Mouse (Mus musculus): ENCODE results near the gene Ngfr. TPM values are rescaled to one million over a fixed set of nuclear protein-coding genes. Genes with fewer than 3 reads are reported as not detected.
"Not testable (repeated sequence)": the region's sequence is repeated elsewhere in the genome, so short reads cannot be mapped to it uniquely, and the experiment has no call there.

Gene Ngfr
- total and polyA plus RNA-seq, 2 experiments from 2014 or later = 31.0 to 53.2 TPM

GRCm38 (mm10) chr11:95611283-95611682, 23.7 kb upstream of the Ngfr start:
- 15% methylated on average over 4 of the region's 4 CpGs for WGBS
- no peak overlapping the region for H3K27ac ChIP-seq

DNA sequence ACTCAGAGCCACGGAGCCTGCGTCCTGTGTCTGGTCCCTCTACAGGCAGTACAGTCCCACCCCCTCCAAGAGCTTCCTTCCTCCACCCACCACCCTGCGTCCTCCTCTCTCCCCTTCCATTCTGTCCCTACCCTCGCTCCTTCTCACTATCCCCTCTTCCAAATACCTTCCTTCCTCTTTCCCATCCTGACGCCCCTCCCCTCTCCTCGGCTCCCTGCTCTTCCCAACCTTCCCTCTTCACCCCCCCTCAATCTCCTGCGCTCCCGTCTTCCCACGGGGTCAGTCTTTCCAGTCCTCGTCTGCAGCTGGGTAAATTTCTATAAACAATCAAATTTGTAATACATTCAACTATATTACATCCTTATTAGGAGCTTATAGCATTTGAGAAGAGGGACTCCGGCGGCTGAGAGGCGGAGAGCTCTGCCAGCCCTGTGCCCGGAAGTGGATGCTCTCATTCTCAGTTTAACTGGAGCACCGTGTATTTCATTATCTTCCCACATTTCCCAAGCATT, 22.9 kb upstream of the Ngfr start:
- peak overlapping the region; percentile 51 for H3K4me2 ChIP-seq (ENCODE audit: low read depth, low read length)
- H3K4me1 ChIP-seq (ENCODE audit: insufficient read depth, low read length) = peaks cover 4% of the 10 kb centered on the region; the same call in 1 of the 2 replicates
- TF ChIP-seq CTCF (IDR thresholded peaks at IDR 0.05; ENCODE audit: low read depth) = no peak
- ATAC-seq = peak; percentile 38; the same call in 1 of the 2 replicates
- 0 out of 2 replicates have a peak overlapping the region, but pooled peaks have one; percentile 17 for H3K9ac ChIP-seq (replicated peaks; ENCODE audit: low read length)
- H3K9me3 ChIP-seq (ENCODE audit: low read length) = no peaks in the 10 kb centered on the region
- no peak for DNase-seq (ENCODE audit: low spot score)
- H3K27ac ChIP-seq = peak overlapping the region; percentile 6; the same call in 1 of the 2 replicates
- H3K36me3 ChIP-seq (ENCODE audit: insufficient read depth, low read length) = no peaks in the 10 kb centered on the region
- H3K27me3 ChIP-seq (ENCODE audit: insufficient read depth, low read length) = no peaks in the 10 kb centered on the region
- H3K4me3 ChIP-seq (ENCODE audit: low read length) = peak overlapping the region; percentile 15; the same call in 1 of the 2 replicates
- 17% methylated on average over 14 of the region's 15 CpGs for WGBS

More at GRCm38 (mm10) chr11:95611283-95611682, 23.7 kb upstream of the Ngfr start:
- Histone ChIP-seq H3K4me2 (ENCODE audit: low read depth, low read length) (no peak overlapping the region), H3K36me3 (ENCODE audit: insufficient read depth, low read length) (no peaks in the 10 kb centered on the region), H3K4me1 (ENCODE audit: insufficient read depth, low read length) (peaks cover 4% of the 10 kb centered on the region; the same call in 1 of the 2 replicates), H3K4me3 (ENCODE audit: low read length) (no peak overlapping the region), H3K27me3 (ENCODE audit: insufficient read depth, low read length) (no peaks in the 10 kb centered on the region), H3K9ac (replicated peaks; ENCODE audit: low read length) (no peak overlapping the region), H3K9me3 (ENCODE audit: low read length) (no peaks in the 10 kb centered on the region)
- TF ChIP-seq CTCF (IDR thresholded peaks at IDR 0.05; ENCODE audit: low read depth) = no peak
- DNase-seq (ENCODE audit: low spot score) (no peak), ATAC-seq (no peak)

GRCm38 (mm10) chr11:95609924-95610323, 22.4 kb upstream of the Ngfr start:
- no peak overlapping the region for H3K9ac ChIP-seq (replicated peaks; ENCODE audit: low read length)
- ATAC-seq = 0 out of 2 replicates have a peak, but pooled peaks have one; percentile 10

DNA sequence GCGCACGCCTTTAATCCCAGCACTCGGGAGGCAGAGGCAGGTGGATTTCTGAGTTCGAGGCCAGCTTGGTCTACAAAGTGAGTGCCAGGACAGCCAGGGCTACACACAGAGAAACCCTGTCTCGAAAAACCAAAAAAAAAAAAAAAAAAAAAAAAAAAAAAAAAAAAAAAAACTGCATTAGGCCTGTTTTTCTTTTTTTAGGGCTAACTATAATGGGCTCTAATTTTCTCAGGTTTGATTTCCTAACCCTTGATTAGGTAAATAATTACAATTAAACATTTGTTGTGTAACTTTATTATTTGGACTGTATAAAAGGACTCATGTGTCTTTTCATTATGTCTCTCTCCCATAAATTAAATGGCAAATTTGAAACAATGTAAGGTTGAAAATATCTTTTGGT, 19.8 kb upstream of the Ngfr start:
- H3K4me2 ChIP-seq (ENCODE audit: low read depth, low read length); H3K9ac ChIP-seq (replicated peaks; ENCODE audit: low read length); H3K36me3 ChIP-seq (ENCODE audit: insufficient read depth, low read length); ATAC-seq; H3K27ac ChIP-seq; DNase-seq (ENCODE audit: low spot score); H3K27me3 ChIP-seq (ENCODE audit: insufficient read depth, low read length); H3K4me1 ChIP-seq (ENCODE audit: insufficient read depth, low read length); H3K4me3 ChIP-seq (ENCODE audit: low read length); H3K9me3 ChIP-seq (ENCODE audit: low read length): not testable (repeated sequence)
- 89% methylated on average over 4 of the region's 5 CpGs for WGBS

More at GRCm38 (mm10) chr11:95609924-95610323, 22.4 kb upstream of the Ngfr start:
- Histone ChIP-seq H3K27ac (peak overlapping the region; percentile 6; the same call in 1 of the 2 replicates), H3K4me3 (ENCODE audit: low read length) (no peak overlapping the region), H3K4me1 (ENCODE audit: insufficient read depth, low read length) (peaks cover 4% of the 10 kb centered on the region; the same call in 1 of the 2 replicates), H3K27me3 (ENCODE audit: insufficient read depth, low read length) (no peaks in the 10 kb centered on the region), H3K4me2 (ENCODE audit: low read depth, low read length) (peak overlapping the region; percentile 51), H3K36me3 (ENCODE audit: insufficient read depth, low read length) (no peaks in the 10 kb centered on the region), H3K9me3 (ENCODE audit: low read length) (no peaks in the 10 kb centered on the region)
- TF ChIP-seq CTCF (IDR thresholded peaks at IDR 0.05; ENCODE audit: low read depth) = no peak
- no peak for DNase-seq (ENCODE audit: low spot score)
- 49% methylated on average over 8 of the region's 8 CpGs for WGBS

DNA sequence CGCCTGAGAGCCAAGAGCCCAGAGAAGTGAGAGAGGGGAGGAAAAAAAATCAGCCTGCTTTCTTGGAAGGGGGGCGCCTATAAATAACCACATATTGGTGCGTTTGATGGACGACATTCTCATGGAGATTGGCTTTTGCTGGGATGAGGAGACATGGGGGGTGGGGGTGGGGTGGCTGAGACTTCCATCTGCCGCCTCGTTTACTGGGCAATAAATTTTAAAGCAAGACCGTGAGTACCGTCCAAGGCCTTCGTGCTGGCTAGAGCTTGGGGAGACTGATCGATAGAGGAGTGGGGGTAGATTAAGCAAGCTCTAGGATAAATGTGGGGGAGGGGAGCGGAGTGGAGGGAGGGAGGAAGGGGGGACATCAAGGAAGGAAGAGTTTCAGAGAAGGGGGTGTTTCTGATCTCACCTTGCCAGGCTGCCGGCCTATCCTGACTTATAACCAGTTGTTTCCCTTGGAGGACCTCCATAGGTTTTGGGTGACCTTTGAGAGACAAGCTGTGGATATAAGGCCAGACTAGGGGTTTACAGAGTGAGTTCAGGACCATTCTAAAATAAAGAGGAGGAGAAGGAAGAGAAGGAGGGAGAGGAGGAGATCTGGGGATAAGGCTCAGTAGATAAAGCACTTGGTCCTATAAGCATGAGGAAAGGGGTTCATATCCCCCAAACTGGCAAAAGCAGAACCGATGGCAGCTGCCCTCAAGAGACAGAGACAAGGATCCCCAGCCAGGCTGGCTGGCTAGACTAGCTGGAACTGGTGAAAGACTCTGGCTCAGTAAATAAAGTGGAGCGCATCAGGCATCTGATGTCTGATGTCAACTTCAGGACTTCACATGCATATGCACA, 10.9 kb upstream of the Ngfr start:
- TF ChIP-seq CTCF (IDR thresholded peaks at IDR 0.05; ENCODE audit: low read depth) = no peak
- ATAC-seq (no peak), DNase-seq (ENCODE audit: low spot score) (no peak)
- no peak overlapping the region for H3K4me2 ChIP-seq (ENCODE audit: low read depth, low read length)
- no peaks in the 10 kb centered on the region for H3K27me3 ChIP-seq (ENCODE audit: insufficient read depth, low read length)
- no peaks in the 10 kb centered on the region for H3K36me3 ChIP-seq (ENCODE audit: insufficient read depth, low read length)
- H3K4me3 ChIP-seq (ENCODE audit: low read length) = no peak overlapping the region
- WGBS = 33% methylated on average over 14 of the region's 14 CpGs
- peaks cover 18% of the 10 kb centered on the region for H3K4me1 ChIP-seq (ENCODE audit: insufficient read depth, low read length)
- H3K9ac ChIP-seq (replicated peaks; ENCODE audit: low read length) = no peak overlapping the region
- H3K27ac ChIP-seq = no peak overlapping the region
- H3K9me3 ChIP-seq (ENCODE audit: low read length) = no peaks in the 10 kb centered on the region

- Histone ChIP-seq H3K4me2 (ENCODE audit: low read depth, low read length) (no peak overlapping the region), H3K36me3 (ENCODE audit: insufficient read depth, low read length) (no peaks in the 10 kb centered on the region), H3K27me3 (ENCODE audit: insufficient read depth, low read length) (no peaks in the 10 kb centered on the region), H3K27ac (no peak overlapping the region), H3K9ac (replicated peaks; ENCODE audit: low read length) (no peak overlapping the region), H3K4me3 (ENCODE audit: low read length) (no peak overlapping the region), H3K4me1 (ENCODE audit: insufficient read depth, low read length) (peaks cover 18% of the 10 kb centered on the region), H3K9me3 (ENCODE audit: low read length) (no peaks in the 10 kb centered on the region)
- WGBS = 25% methylated on average over 13 of the region's 13 CpGs
- ATAC-seq (no peak), DNase-seq (ENCODE audit: low spot score) (no peak)
- no peak for TF ChIP-seq CTCF (IDR thresholded peaks at IDR 0.05; ENCODE audit: low read depth)
Measured at GRCm38 (mm10) chr11:95597741-95598140, 10.2 kb upstream of the Ngfr start.

Data from hindbrain, postnatal 0 days (tissue).